Mouse (Mus musculus): ENCODE measurements around the gene Prkcb. TPM values are rescaled to one million over a fixed set of nuclear protein-coding genes. Genes with fewer than 3 reads are reported as not detected.

Gene Prkcb
- polyA plus RNA-seq, 1 experiment from 2014 or later: 5.5 TPM

GRCm38 (mm10) chr7:122356941-122357340 is 68.4 kb downstream of the Prkcb start:
- no peaks in the 10 kb centered on the region for H3K36me3 ChIP-seq
- H3K4me3 ChIP-seq: no peak overlapping the region
- H3K27me3 ChIP-seq: peaks cover 6% of the 10 kb centered on the region; the same call in 1 of the 2 replicates
- no peak overlapping the region for H3K27ac ChIP-seq
- no peak overlapping the region for H3K4me2 ChIP-seq (replicated peaks)
- WGBS: 54% methylated on average over 2 of the region's 2 CpGs
- no peaks in the 10 kb centered on the region for H3K9me3 ChIP-seq
- no peak for ATAC-seq (ENCODE audit: low FRiP score, low read depth)
- H3K9ac ChIP-seq: no peak overlapping the region
- H3K4me1 ChIP-seq: peaks cover 6% of the 10 kb centered on the region; the same call in 1 of the 2 replicates

GRCm38 (mm10) chr7:122357847-122358246 is 69.3 kb downstream of the Prkcb start:
- Histone ChIP-seq H3K27me3 (no peaks in the 10 kb centered on the region), H3K4me1 (peaks cover under 1% of the 10 kb centered on the region; the same call in 1 of the 2 replicates), H3K27ac (no peak overlapping the region), H3K4me3 (no peak overlapping the region), H3K4me2 (replicated peaks) (no peak overlapping the region), H3K9me3 (no peaks in the 10 kb centered on the region), H3K36me3 (no peaks in the 10 kb centered on the region), H3K9ac (no peak overlapping the region)
- 86% methylated on average over 7 of the region's 7 CpGs for WGBS
- no peak for ATAC-seq (ENCODE audit: low FRiP score, low read depth)

- 67% methylated on average over 1 of the region's 1 CpGs for WGBS
- ATAC-seq (ENCODE audit: low FRiP score, low read depth): no peak
- no peaks in the 10 kb centered on the region for H3K27me3 ChIP-seq
- H3K4me2 ChIP-seq (replicated peaks): no peak overlapping the region
- H3K36me3 ChIP-seq: no peaks in the 10 kb centered on the region
- no peak overlapping the region for H3K27ac ChIP-seq
- no peaks in the 10 kb centered on the region for H3K4me1 ChIP-seq
- no peaks in the 10 kb centered on the region for H3K9me3 ChIP-seq
- no peak overlapping the region for H3K9ac ChIP-seq
- H3K4me3 ChIP-seq: no peak overlapping the region
Measured at GRCm38 (mm10) chr7:122366635-122367034, 78.1 kb downstream of the Prkcb start.

GRCm38 (mm10) chr7:122367303-122368007 is 78.9 kb downstream of the Prkcb start:
- Histone ChIP-seq H3K4me1 (no peaks in the 10 kb centered on the region), H3K9ac (no peak overlapping the region), H3K27me3 (no peaks in the 10 kb centered on the region), H3K4me3 (no peak overlapping the region), H3K36me3 (no peaks in the 10 kb centered on the region), H3K9me3 (no peaks in the 10 kb centered on the region), H3K27ac (no peak overlapping the region), H3K4me2 (replicated peaks) (no peak overlapping the region)
- WGBS: 88% methylated on average over 7 of the region's 7 CpGs
- ATAC-seq (ENCODE audit: low FRiP score, low read depth): no peak

- no peaks in the 10 kb centered on the region for H3K9me3 ChIP-seq
- no peaks in the 10 kb centered on the region for H3K4me1 ChIP-seq
- no peak overlapping the region for H3K27ac ChIP-seq
- H3K36me3 ChIP-seq: no peaks in the 10 kb centered on the region
- no peak overlapping the region for H3K4me2 ChIP-seq (replicated peaks)
- ATAC-seq (ENCODE audit: low FRiP score, low read depth): no peak
- no peak overlapping the region for H3K9ac ChIP-seq
- WGBS: 89% methylated on average over 12 of the region's 12 CpGs
- no peak overlapping the region for H3K4me3 ChIP-seq
- no peaks in the 10 kb centered on the region for H3K27me3 ChIP-seq
Measured at GRCm38 (mm10) chr7:122370488-122370887, 81.9 kb downstream of the Prkcb start.

- Histone ChIP-seq H3K9me3 (no peaks in the 10 kb centered on the region), H3K36me3 (no peaks in the 10 kb centered on the region), H3K27ac (no peak overlapping the region), H3K4me3 (no peak overlapping the region), H3K27me3 (no peaks in the 10 kb centered on the region), H3K4me1 (no peaks in the 10 kb centered on the region), H3K9ac (no peak overlapping the region), H3K4me2 (replicated peaks) (no peak overlapping the region)
- 70% methylated on average over 5 of the region's 5 CpGs for WGBS
- no peak for ATAC-seq (ENCODE audit: low FRiP score, low read depth)
Measured at GRCm38 (mm10) chr7:122371947-122372346, 83.4 kb downstream of the Prkcb start.

- no peak for ATAC-seq (ENCODE audit: low FRiP score, low read depth)
- Histone ChIP-seq H3K9me3 (no peaks in the 10 kb centered on the region), H3K4me2 (replicated peaks) (no peak overlapping the region), H3K36me3 (no peaks in the 10 kb centered on the region), H3K27me3 (no peaks in the 10 kb centered on the region), H3K27ac (no peak overlapping the region), H3K9ac (no peak overlapping the region), H3K4me1 (no peaks in the 10 kb centered on the region), H3K4me3 (no peak overlapping the region)
- WGBS: 81% methylated on average over 3 of the region's 3 CpGs
Measured at GRCm38 (mm10) chr7:122372349-122372748, 83.8 kb downstream of the Prkcb start.

GRCm38 (mm10) chr7:122376845-122377244 is 88.3 kb downstream of the Prkcb start:
- H3K27ac ChIP-seq: no peak overlapping the region
- no peak overlapping the region for H3K4me2 ChIP-seq (replicated peaks)
- H3K9me3 ChIP-seq: no peaks in the 10 kb centered on the region
- H3K27me3 ChIP-seq: no peaks in the 10 kb centered on the region
- ATAC-seq (ENCODE audit: low FRiP score, low read depth): no peak
- H3K9ac ChIP-seq: no peak overlapping the region
- H3K4me3 ChIP-seq: no peak overlapping the region
- peaks cover 13% of the 10 kb centered on the region; the same call in 1 of the 2 replicates for H3K4me1 ChIP-seq
- H3K36me3 ChIP-seq: no peaks in the 10 kb centered on the region

GRCm38 (mm10) chr7:122377967-122378366 is 89.4 kb downstream of the Prkcb start:
- H3K27ac ChIP-seq: no peak overlapping the region
- H3K36me3 ChIP-seq: no peaks in the 10 kb centered on the region
- H3K4me3 ChIP-seq: no peak overlapping the region
- no peak overlapping the region for H3K9ac ChIP-seq
- H3K27me3 ChIP-seq: no peaks in the 10 kb centered on the region
- H3K4me1 ChIP-seq: peaks cover 13% of the 10 kb centered on the region; the same call in 1 of the 2 replicates
- 82% methylated on average over 3 of the region's 3 CpGs for WGBS
- H3K9me3 ChIP-seq: no peaks in the 10 kb centered on the region
- no peak for ATAC-seq (ENCODE audit: low FRiP score, low read depth)
- no peak overlapping the region for H3K4me2 ChIP-seq (replicated peaks)

- H3K4me3 ChIP-seq: no peak overlapping the region
- H3K4me2 ChIP-seq (replicated peaks): no peak overlapping the region
- H3K36me3 ChIP-seq: no peaks in the 10 kb centered on the region
- WGBS: 47% methylated on average over 10 of the region's 10 CpGs
- peak; percentile 66 for ATAC-seq (ENCODE audit: low FRiP score, low read depth)
- peaks cover 13% of the 10 kb centered on the region; the same call in 1 of the 2 replicates for H3K4me1 ChIP-seq
- no peaks in the 10 kb centered on the region for H3K27me3 ChIP-seq
- peak overlapping the region; percentile 17; the same call in 1 of the 2 replicates for H3K27ac ChIP-seq
- H3K9me3 ChIP-seq: no peaks in the 10 kb centered on the region
- H3K9ac ChIP-seq: no peak overlapping the region
Measured at GRCm38 (mm10) chr7:122378473-122378872, 89.9 kb downstream of the Prkcb start.

- WGBS: 22% methylated on average over 7 of the region's 7 CpGs
- H3K4me1 ChIP-seq: peaks cover 13% of the 10 kb centered on the region; the same call in 1 of the 2 replicates
- no peaks in the 10 kb centered on the region for H3K9me3 ChIP-seq
- H3K4me2 ChIP-seq (replicated peaks): no peak overlapping the region
- H3K27ac ChIP-seq: no peak overlapping the region
- H3K4me3 ChIP-seq: no peak overlapping the region
- no peaks in the 10 kb centered on the region for H3K36me3 ChIP-seq
- ATAC-seq (ENCODE audit: low FRiP score, low read depth): no peak
- no peak overlapping the region for H3K9ac ChIP-seq
- H3K27me3 ChIP-seq: no peaks in the 10 kb centered on the region
Measured at GRCm38 (mm10) chr7:122379292-122379691, 90.7 kb downstream of the Prkcb start.

- Histone ChIP-seq H3K4me3 (no peak overlapping the region), H3K36me3 (no peaks in the 10 kb centered on the region), H3K27me3 (no peaks in the 10 kb centered on the region), H3K9ac (no peak overlapping the region), H3K4me2 (replicated peaks) (no peak overlapping the region), H3K9me3 (no peaks in the 10 kb centered on the region), H3K4me1 (peaks cover 13% of the 10 kb centered on the region; the same call in 1 of the 2 replicates), H3K27ac (no peak overlapping the region)
- ATAC-seq (ENCODE audit: low FRiP score, low read depth): no peak
- 87% methylated on average over 10 of the region's 10 CpGs for WGBS
Measured at GRCm38 (mm10) chr7:122380336-122381130, 92.0 kb downstream of the Prkcb start.
